Comparison of ENCODE assay signal across 8 mouse cellular contexts in the genomic region with DNA sequence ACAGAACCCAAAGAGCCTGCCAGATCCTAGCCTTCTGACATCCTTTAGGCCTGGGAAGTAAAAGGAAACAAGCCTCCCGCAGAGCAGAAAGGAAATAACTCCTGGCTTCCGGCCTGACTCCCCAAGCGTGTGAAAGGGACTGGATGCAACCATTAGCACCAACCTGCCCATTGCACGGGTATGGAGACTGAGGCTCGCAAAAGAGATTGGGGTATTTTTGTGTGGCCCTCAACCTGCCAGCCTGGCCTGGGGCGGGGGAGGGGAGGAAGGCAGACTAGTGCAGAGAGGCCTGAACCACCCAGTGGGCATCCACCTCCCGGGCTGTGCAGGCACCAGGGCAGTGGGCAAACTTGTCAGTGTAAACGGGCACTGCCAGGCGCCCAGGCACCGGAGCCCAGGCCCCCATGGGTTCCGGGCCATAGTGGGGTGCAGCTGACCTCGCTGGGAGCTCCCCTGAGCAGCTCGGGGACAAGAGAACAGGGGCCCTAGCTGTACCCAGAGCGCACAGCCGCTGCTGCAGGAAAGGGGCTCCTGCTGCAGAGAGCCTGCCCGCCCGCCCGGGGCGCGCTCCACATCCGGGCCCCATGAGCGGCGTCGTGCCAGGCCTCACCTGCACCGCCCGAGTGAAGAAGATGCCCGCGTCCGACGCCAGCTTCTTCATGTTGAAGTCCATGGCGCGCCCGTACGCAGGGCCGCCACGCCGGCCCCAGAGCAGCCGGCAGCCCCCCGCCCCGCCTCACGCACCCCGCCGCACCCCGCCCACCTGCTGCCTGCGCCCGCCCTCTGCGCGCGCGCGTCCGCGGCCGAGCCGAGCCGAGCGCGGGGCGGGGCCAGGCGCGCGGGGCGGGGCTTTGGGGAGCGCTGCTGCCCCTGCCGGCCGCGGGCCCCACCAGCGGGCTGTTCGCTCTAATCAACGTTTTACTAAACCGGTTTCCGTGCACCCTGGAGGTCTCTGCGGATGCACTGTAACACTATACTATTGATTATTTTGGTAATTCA. TPM values are rescaled to one million over a fixed set of nuclear protein-coding genes. Genes with fewer than 3 reads are reported as not detected.
DNase-seq lines count a peak whose midpoint lies in the region.

A gene (minus strand): TSS at position 805 of the 999 bp plus-strand sequence.

- peak within 1 kb of the TSS; percentile 89 for H3K27ac ChIP-seq in hindbrain, embryonic 10.5 days

- WGBS in hindbrain, embryonic 10.5 days = 3% methylated on average over 73 of the region's 73 CpGs

- peaks cover 16% of the 10 kb centered on the region for H3K36me3 ChIP-seq in hindbrain, embryonic 10.5 days

- H3K27me3 ChIP-seq in hindbrain, embryonic 10.5 days (ENCODE audit: insufficient read depth, poor library complexity, severe bottlenecking) = no peaks in the 10 kb centered on the region

- H3K4me3 ChIP-seq in hindbrain, embryonic 10.5 days = peak within 1 kb of the TSS; percentile 86

- peak; percentile 92 for DNase-seq in NIH3T3 (ENCODE audit: low read depth)
- DNase-seq in cerebellum, adult 9-11 months = peak; percentile 93
- peak in 1 of 2 experiments; percentile 78 for DNase-seq in frontal cortex, adult 2 months (ENCODE audit: extremely low spot score in 1 of 2, low spot score in 1 of 2)
- DNase-seq in hindbrain, embryonic 10.5 days (ENCODE audit: low spot score) = peak; percentile 83
- peak; percentile 78 to 79 for DNase-seq in layer of hippocampus, postnatal 14 days (ENCODE audit: low spot score in 2 of 2)
- DNase-seq in lung, postnatal 14 days = peak; percentile 90
- peak; percentile 61 for DNase-seq in retina, adult 2 months (ENCODE audit: low read depth, low spot score)
- DNase-seq in thymus, postnatal 4 days = peak; percentile 96

- no peaks in the 10 kb centered on the region for H3K9me3 ChIP-seq in hindbrain, embryonic 10.5 days

- peaks cover 57% of the 10 kb centered on the region for H3K4me1 ChIP-seq in hindbrain, embryonic 10.5 days (replicated peaks)

RNA-seq across cellular contexts. Expression of the gene that starts here (rescaled TPM):
- 569 and 584 TPM in 2 replicates for polyA plus RNA-seq in frontal cortex, adult 2 months (2012; rRNA removed)
- polyA plus RNA-seq in hindbrain, embryonic 10.5 days (2016; fragmentation: Nextera tagmentation; extraction: Ambion mirVana) = 80.5 and 89.3 TPM in 2 replicates
- 100 to 1,000 TPM; 241 to 246 TPM for total RNA-seq in layer of hippocampus, postnatal 14 days (2021)
